Mouse (Mus musculus) gastrocnemius, adult 2 months (tissue): Measurements from ENCODE around the gene Olfr412. TPM values are rescaled to one million over a fixed set of nuclear protein-coding genes. Genes with fewer than 3 reads are reported as not detected.

ENCODE experiments used
- DNase-seq: peaks from one replicate; pipeline ENCODE4 v3.0.0; 2022
- H3K27ac ChIP-seq: fragments of 200-600 bp; 2 replicates; pipeline ENCODE4 v1.8.1; 2022; ENCODE audit warnings: mild to moderate bottlenecking
- H3K4me3 ChIP-seq: fragments of 200-600 bp; 2 replicates; pipeline ENCODE4 v1.8.1; 2022; ENCODE audit warnings: mild to moderate bottlenecking, moderate library complexity
- CTCF ChIP-seq: fragments of 200-600 bp; IDR thresholded peaks from 2 replicates; pipeline ENCODE4 v1.8.1; 2022; ENCODE audit warnings: antibody characterized with exemption, mild to moderate bottlenecking, moderate library complexity
- intact Hi-C: fragments of 180-260 bp; cut with DNase I; formaldehyde crosslinking; loops from one replicate; pipeline ENCODE4 v1.15.1; 2025
- total RNA-seq, 2 experiments: library from RNA; stranded (reverse); gene quantifications; 2 replicates each; pipeline ENCODE4 v1.2.3; 2021

Olfr412 gene
- total RNA-seq, 2 experiments from 2014 or later = not detected

- no peak overlapping the region for H3K4me3 ChIP-seq
- no peak overlapping the region for H3K27ac ChIP-seq
- intact Hi-C loops = loop anchor here (1.0 to 2.0 kb wide), 2 partner anchors 63 to 145 kb away; no protein-coding TSS in a partner anchor
- no peak for DNase-seq
- peak; percentile 64 for TF ChIP-seq CTCF
These were observed 40.3 kb downstream of the Olfr412 start for GRCm38 (mm10) chr11:74402126-74402525.

- intact Hi-C loops = no loop called here
- DNase-seq = peak; percentile 74
- Histone ChIP-seq H3K27ac (peak overlapping the region; percentile 24), H3K4me3 (no peak overlapping the region)
- no peak for TF ChIP-seq CTCF
These were observed 42.3 kb downstream of the Olfr412 start for GRCm38 (mm10) chr11:74404216-74404615.

- peak overlapping the region; percentile 20; the same call in 1 of the 2 replicates for H3K27ac ChIP-seq
- TF ChIP-seq CTCF = no peak
- intact Hi-C loops = loop anchor here (5.0 kb wide), 1 partner anchor 42 kb away; no protein-coding TSS in a partner anchor
These were observed 43.3 kb downstream of the Olfr412 start for GRCm38 (mm10) chr11:74405201-74405600.

GRCm38 (mm10) chr11:74408587-74409446 lies 46.9 kb downstream of the Olfr412 start:
- Histone ChIP-seq H3K27ac (peak overlapping the region; percentile 58; the same call in 1 of the 2 replicates), H3K4me3 (no peak overlapping the region)
- no peak for TF ChIP-seq CTCF
- DNase-seq = peak; percentile 95
- intact Hi-C loops = loop anchor here (2.0 to 5.0 kb wide), 2 partner anchors 38 to 118 kb away; no protein-coding TSS in a partner anchor

More at GRCm38 (mm10) chr11:74405201-74405600, 43.3 kb downstream of the Olfr412 start:
- no peak overlapping the region for H3K4me3 ChIP-seq
- no peak for DNase-seq

- TF ChIP-seq CTCF = no peak
- Histone ChIP-seq H3K4me3 (no peak overlapping the region), H3K27ac (peak overlapping the region; percentile 58; the same call in 1 of the 2 replicates)
- DNase-seq = no peak
- intact Hi-C loops = loop anchor here (2.0 to 5.0 kb wide), 2 partner anchors 38 to 117 kb away; no protein-coding TSS in a partner anchor
These were observed 47.5 kb downstream of the Olfr412 start for GRCm38 (mm10) chr11:74409447-74409754.

GRCm38 (mm10) chr11:74409757-74410174 lies 47.9 kb downstream of the Olfr412 start:
- Histone ChIP-seq H3K27ac (peak overlapping the region; percentile 58; the same call in 1 of the 2 replicates), H3K4me3 (no peak overlapping the region)
- DNase-seq = peak; percentile 57
- intact Hi-C loops = loop anchor here (2.0 to 5.0 kb wide), 2 partner anchors 38 to 117 kb away; no protein-coding TSS in a partner anchor
- TF ChIP-seq CTCF = no peak

- no peak overlapping the region for H3K27ac ChIP-seq
- intact Hi-C loops = no loop called here
- no peak for DNase-seq
- TF ChIP-seq CTCF = no peak
- H3K4me3 ChIP-seq = no peak overlapping the region
These were observed 50.1 kb downstream of the Olfr412 start for GRCm38 (mm10) chr11:74411943-74412342.

GRCm38 (mm10) chr11:74412462-74412861 lies 50.6 kb downstream of the Olfr412 start:
- Histone ChIP-seq H3K27ac (peak overlapping the region; percentile 0; the same call in 1 of the 2 replicates), H3K4me3 (no peak overlapping the region)
- no peak for DNase-seq
- intact Hi-C loops = no loop called here
- no peak for TF ChIP-seq CTCF

GRCm38 (mm10) chr11:74413449-74413972 lies 51.6 kb downstream of the Olfr412 start:
- no peak for DNase-seq
- TF ChIP-seq CTCF = no peak
- intact Hi-C loops = no loop called here
- H3K4me3 ChIP-seq = no peak overlapping the region
- H3K27ac ChIP-seq = no peak overlapping the region

GRCm38 (mm10) chr11:74414112-74414511 lies 52.2 kb downstream of the Olfr412 start:
- TF ChIP-seq CTCF = no peak
- H3K27ac ChIP-seq = no peak overlapping the region
- no peak for DNase-seq
- intact Hi-C loops = no loop called here
- no peak overlapping the region for H3K4me3 ChIP-seq

GRCm38 (mm10) chr11:74415736-74416135 lies 53.9 kb downstream of the Olfr412 start:
- intact Hi-C loops = no loop called here
- no peak for DNase-seq
- TF ChIP-seq CTCF = no peak
- H3K4me3 ChIP-seq = no peak overlapping the region
- no peak overlapping the region for H3K27ac ChIP-seq

Other genes starting within 250 kb of the Olfr412 start
- not detected for gene Olfr401, start 248.4 kb upstream of the Olfr412 start, total RNA-seq
- not detected for gene Olfr402, start 208.5 kb upstream of the Olfr412 start, total RNA-seq
- gene Olfr403, start 175.8 kb upstream of the Olfr412 start, total RNA-seq = not detected
- not detected for gene Olfr43, start 150.7 kb upstream of the Olfr412 start, total RNA-seq
- not detected for gene Olfr406, start 102.3 kb upstream of the Olfr412 start, total RNA-seq
- not detected for gene Olfr59, start 78.3 kb upstream of the Olfr412 start, total RNA-seq
- not detected for gene Olfr410, start 24.0 kb upstream of the Olfr412 start, total RNA-seq
- gene Olfr411, start 9.4 kb upstream of the Olfr412 start, total RNA-seq = not detected
- gene Rap1gap2, start 248.8 kb downstream of the Olfr412 start, total RNA-seq = 1 to 10 TPM; 6.1 to 7.0 TPM